Mouse (Mus musculus) intestine, postnatal 0 days (tissue): ENCODE data around the gene Hdgfl3. TPM values are rescaled to one million over a fixed set of nuclear protein-coding genes. Genes with fewer than 3 reads are reported as not detected.

Source experiments
- ATAC-seq: fragments of 200-750 bp; cut with Nextera tagmentation; 2 replicates; pipeline ENCODE4 v1.8.0; 2017; ENCODE audit warnings: mild to moderate bottlenecking, moderate TSS enrichment, moderate library complexity
- H3K27ac ChIP-seq: fragments of 300-500 bp; sonication (generic); 2 replicates; pipeline ENCODE4 v1.5.1; 2014; ENCODE audit warnings: mild to moderate bottlenecking, low read depth, low read length, moderate library complexity
- H3K27me3 ChIP-seq: fragments of 300-500 bp; sonication (generic); replicated peaks from 2 replicates; pipeline ENCODE4 v1.6.1; 2014; ENCODE audit warnings: low read length, mixed read lengths; ENCODE audit not compliant: control insufficient read depth, insufficient read depth
- H3K36me3 ChIP-seq: fragments of 300-500 bp; sonication (generic); 2 replicates; pipeline ENCODE4 v1.6.1; 2014; ENCODE audit warnings: mild to moderate bottlenecking, moderate library complexity; ENCODE audit not compliant: control insufficient read depth, insufficient read depth
- H3K4me1 ChIP-seq: fragments of 300-500 bp; sonication (generic); replicated peaks from 2 replicates; pipeline ENCODE4 v1.6.1; 2014; ENCODE audit warnings: antibody characterized with exemption, low read length, mixed read lengths; ENCODE audit not compliant: control insufficient read depth, insufficient read depth
- H3K4me2 ChIP-seq: fragments of 300-500 bp; sonication (generic); replicated peaks from 2 replicates; pipeline ENCODE4 v1.6.1; 2014; ENCODE audit warnings: low read depth, mild to moderate bottlenecking, moderate library complexity
- H3K4me3 ChIP-seq: fragments of 300-500 bp; sonication (generic); 2 replicates; pipeline ENCODE4 v1.5.1; 2014; ENCODE audit warnings: low read depth, low read length
- H3K9ac ChIP-seq: fragments of 300-500 bp; sonication (generic); 2 replicates; pipeline ENCODE4 v1.6.1; 2014; ENCODE audit warnings: mild to moderate bottlenecking, low read depth, low read length
- H3K9me3 ChIP-seq: fragments of 300-500 bp; sonication (generic); 2 replicates; pipeline ENCODE4 v1.6.1; 2016; ENCODE audit warnings: mixed run types; ENCODE audit not compliant: control insufficient read depth
- CTCF ChIP-seq: sonication (generic); IDR thresholded peaks from 2 replicates; pipeline ENCODE4 v1.5.1; 2016; ENCODE audit warnings: low read depth, mild to moderate bottlenecking, control low read depth, antibody characterized with exemption, moderate library complexity
- WGBS: fragments of 180-500 bp; shearing (Covaris S2); extraction: QIAGEN DNeasy Blood & Tissue Kit; methylation state at CpG from one replicate; pipeline ENCODE4 v1.1.7; 2014; 5-methylcytosine and 5-hydroxymethylcytosine counted together
- polyA plus RNA-seq: library from polyadenylated mRNA; unstranded; fragments of >200 nt; fragmentation: Nextera tagmentation; extraction: Ambion mirVana; gene quantifications from 2 replicates; pipeline ENCODE4 v1.2.1, GENCODE M21; 2015

The Hdgfl3 gene
- polyA plus RNA-seq: 7.1 and 8.3 TPM in 2 replicates

- under 1% methylated on average over 46 of the region's 63 CpGs for WGBS
- H3K9ac ChIP-seq: peak within 1 kb of the TSS; percentile 72
- H3K27me3 ChIP-seq: peaks cover 32% of the 10 kb centered on the region
- peak within 1 kb of the TSS; percentile 81 for H3K4me2 ChIP-seq
- H3K27ac ChIP-seq: peak within 1 kb of the TSS; percentile 73
- no peaks in the 10 kb centered on the region for H3K36me3 ChIP-seq
- H3K9me3 ChIP-seq: no peaks in the 10 kb centered on the region
- TF ChIP-seq CTCF: peak; percentile 26; the same call in 1 of the 2 replicates
- H3K4me3 ChIP-seq: peak within 1 kb of the TSS; percentile 60
- no peaks in the 10 kb centered on the region for H3K4me1 ChIP-seq
- peak; percentile 77 for ATAC-seq
Measured at GRCm38 (mm10) chr7:81934267-81934745, at the start of gene Hdgfl3. Gene Hdgfl3, minus strand, starts transcription at chr7:81934473.

GRCm38 (mm10) chr7:81983651-81984050 is 49.4 kb upstream of the Hdgfl3 start:
- WGBS: 66% methylated on average over 6 of the region's 6 CpGs

GRCm38 (mm10) chr7:81978304-81978703 is 44.0 kb upstream of the Hdgfl3 start:
- ATAC-seq: no peak
- no peak overlapping the region for H3K4me3 ChIP-seq
- WGBS: 64% methylated on average over 8 of the region's 8 CpGs

More at GRCm38 (mm10) chr7:81983651-81984050, 49.4 kb upstream of the Hdgfl3 start:
- H3K9me3 ChIP-seq: no peaks in the 10 kb centered on the region
- TF ChIP-seq CTCF: no peak; the same call in 1 of the 2 replicates
- no peak overlapping the region for H3K9ac ChIP-seq
- no peak overlapping the region for H3K27ac ChIP-seq
- H3K4me1 ChIP-seq: no peaks in the 10 kb centered on the region
- peaks cover 2% of the 10 kb centered on the region; the same call in 1 of the 2 replicates for H3K27me3 ChIP-seq
- H3K36me3 ChIP-seq: no peaks in the 10 kb centered on the region
- no peak overlapping the region for H3K4me3 ChIP-seq
- no peak for ATAC-seq
- no peak overlapping the region for H3K4me2 ChIP-seq

GRCm38 (mm10) chr7:81974616-81975015 is 40.3 kb upstream of the Hdgfl3 start:
- no peaks in the 10 kb centered on the region for H3K4me1 ChIP-seq
- no peaks in the 10 kb centered on the region for H3K9me3 ChIP-seq
- H3K36me3 ChIP-seq: no peaks in the 10 kb centered on the region
- H3K27me3 ChIP-seq: no peaks in the 10 kb centered on the region
- no peak overlapping the region for H3K4me2 ChIP-seq
- no peak overlapping the region for H3K9ac ChIP-seq
- WGBS: 88% methylated on average over 10 of the region's 10 CpGs
- H3K4me3 ChIP-seq: no peak overlapping the region
- no peak for TF ChIP-seq CTCF
- ATAC-seq: no peak
- H3K27ac ChIP-seq: no peak overlapping the region

More at GRCm38 (mm10) chr7:81978304-81978703, 44.0 kb upstream of the Hdgfl3 start:
- H3K9me3 ChIP-seq: no peaks in the 10 kb centered on the region
- no peaks in the 10 kb centered on the region for H3K4me1 ChIP-seq
- H3K27me3 ChIP-seq: no peaks in the 10 kb centered on the region
- no peak overlapping the region for H3K27ac ChIP-seq
- no peak for TF ChIP-seq CTCF
- no peak overlapping the region for H3K4me2 ChIP-seq
- H3K9ac ChIP-seq: no peak overlapping the region
- no peaks in the 10 kb centered on the region for H3K36me3 ChIP-seq

GRCm38 (mm10) chr7:81973939-81974338 is 39.7 kb upstream of the Hdgfl3 start:
- H3K4me1 ChIP-seq: no peaks in the 10 kb centered on the region
- no peak overlapping the region for H3K4me3 ChIP-seq
- H3K27me3 ChIP-seq: no peaks in the 10 kb centered on the region
- H3K9ac ChIP-seq: no peak overlapping the region
- H3K9me3 ChIP-seq: no peaks in the 10 kb centered on the region
- no peak overlapping the region for H3K4me2 ChIP-seq
- no peak for ATAC-seq
- H3K36me3 ChIP-seq: no peaks in the 10 kb centered on the region
- 92% methylated on average over 12 of the region's 12 CpGs for WGBS
- no peak for TF ChIP-seq CTCF
- no peak overlapping the region for H3K27ac ChIP-seq

GRCm38 (mm10) chr7:81973339-81973738 is 39.1 kb upstream of the Hdgfl3 start:
- no peak for TF ChIP-seq CTCF
- WGBS: 94% methylated on average over 5 of the region's 5 CpGs
- H3K9me3 ChIP-seq: no peaks in the 10 kb centered on the region
- H3K36me3 ChIP-seq: no peaks in the 10 kb centered on the region
- no peak overlapping the region for H3K4me2 ChIP-seq
- H3K4me3 ChIP-seq: no peak overlapping the region
- no peak for ATAC-seq
- H3K9ac ChIP-seq: no peak overlapping the region
- H3K27me3 ChIP-seq: no peaks in the 10 kb centered on the region
- no peak overlapping the region for H3K27ac ChIP-seq
- no peaks in the 10 kb centered on the region for H3K4me1 ChIP-seq
